Mouse (Mus musculus) layer of hippocampus, postnatal 25 days (tissue): ENCODE measurements at regions not wholly inside any gene's neighbourhood (a gene's known extent, or its start where the extent isn't known, plus 50 kb on each side); places are given as distances from the start of the nearest gene placed in this dataset.
A peak's percentile ranks its signal among the peaks of the same experiment; 100 is the strongest.
"Not testable (repeated sequence)": the region's sequence is repeated elsewhere in the genome, so short reads cannot be mapped to it uniquely, and the experiment has no call there.

Experiments
- DNase-seq, 2 experiments: peaks; one replicate each; pipeline ENCODE4 v3.0.0; 2022; ENCODE audit warnings: mixed read lengths in 2 of 2, low spot score in 1 of 2; ENCODE audit errors: extremely low spot score in 1 of 2

- DNase-seq: no peak
These were observed 64.1 kb downstream of the 9530068E07Rik start for GRCm38 (mm10) chr11:52460190-52460780.

- not testable (repeated sequence) for DNase-seq
These were observed 74.9 kb downstream of the 9530068E07Rik start for GRCm38 (mm10) chr11:52471128-52471527.

GRCm38 (mm10) chr11:52480111-52480510, 83.9 kb downstream of the 9530068E07Rik start:
- not testable (repeated sequence) for DNase-seq

GRCm38 (mm10) chr11:52480694-52481093, 84.5 kb downstream of the 9530068E07Rik start:
- DNase-seq: not testable (repeated sequence)

GRCm38 (mm10) chr11:52483534-52483933, 87.3 kb downstream of the 9530068E07Rik start:
- DNase-seq: not testable (repeated sequence)

- DNase-seq: not testable (repeated sequence)
These were observed 92.3 kb downstream of the 9530068E07Rik start for GRCm38 (mm10) chr11:52488538-52488937.

GRCm38 (mm10) chr11:52493336-52493735, 97.1 kb downstream of the 9530068E07Rik start:
- DNase-seq: no peak

GRCm38 (mm10) chr11:52496908-52497307, 100.7 kb downstream of the 9530068E07Rik start:
- no peak for DNase-seq

GRCm38 (mm10) chr11:52502759-52503365, 106.6 kb downstream of the 9530068E07Rik start:
- DNase-seq: no peak

GRCm38 (mm10) chr11:52511831-52512297, 115.6 kb downstream of the 9530068E07Rik start:
- DNase-seq: no peak

GRCm38 (mm10) chr11:52517330-52517729, 121.1 kb downstream of the 9530068E07Rik start:
- DNase-seq: peak in 1 of 2 experiments; percentile 24

- no peak for DNase-seq
These were observed 123.6 kb downstream of the 9530068E07Rik start for GRCm38 (mm10) chr11:52519877-52520276.

- peak; percentile 51 to 75 for DNase-seq
These were observed 125.7 kb downstream of the 9530068E07Rik start for GRCm38 (mm10) chr11:52521879-52522278.

- no peak for DNase-seq
These were observed 126.2 kb downstream of the 9530068E07Rik start for GRCm38 (mm10) chr11:52522384-52522783.

GRCm38 (mm10) chr11:52523191-52523590, 127.0 kb downstream of the 9530068E07Rik start:
- DNase-seq: no peak

- no peak for DNase-seq
These were observed 127.4 kb downstream of the 9530068E07Rik start for GRCm38 (mm10) chr11:52523671-52524070.

GRCm38 (mm10) chr11:52525446-52525845, 129.2 kb downstream of the 9530068E07Rik start:
- no peak for DNase-seq

GRCm38 (mm10) chr11:52526306-52526705, 130.1 kb downstream of the 9530068E07Rik start:
- no peak for DNase-seq

- no peak for DNase-seq
These were observed 137.2 kb downstream of the 9530068E07Rik start for GRCm38 (mm10) chr11:52533379-52533778.

- peak in 1 of 2 experiments; percentile 29 for DNase-seq
These were observed 138.4 kb downstream of the 9530068E07Rik start for GRCm38 (mm10) chr11:52534586-52534985.

GRCm38 (mm10) chr11:52536211-52536610, 140.0 kb downstream of the 9530068E07Rik start:
- DNase-seq: no peak

GRCm38 (mm10) chr11:52536841-52537240, 140.6 kb downstream of the 9530068E07Rik start:
- peak; percentile 20 to 38 for DNase-seq
